Mouse (Mus musculus) heart, postnatal 10 days (tissue): Measurements from ENCODE around the gene Tsen54. TPM values are rescaled to one million over a fixed set of nuclear protein-coding genes. Genes with fewer than 3 reads are reported as not detected.

Experiments used
- DNase-seq, 2 experiments: peaks; one replicate each; pipeline ENCODE4 v3.0.0; 2021
- intact Hi-C: fragments of 180-260 bp; cut with DNase I; formaldehyde crosslinking; loops from one replicate; pipeline ENCODE4 v1.15.1; 2025
- total RNA-seq, 2 experiments: library from RNA; stranded (reverse); gene quantifications; 2 replicates each; pipeline ENCODE4 v1.2.3; 2021

Gene Tsen54
- total RNA-seq, 2 experiments from 2014 or later, result 10.5 to 15.0 TPM

GRCm38 (mm10) chr11:115823774-115824740 is 9.5 kb downstream of the Tsen54 start, which contains the start of gene Llgl2:
Llgl2 (plus strand) TSS chr11:115824049.
- peak; percentile 87 to 89 for DNase-seq
- intact Hi-C loops, result loop anchor here (2.0 kb wide), 1 partner anchor 35 kb away; the partner anchor contains the start of gene Myo15b

GRCm38 (mm10) chr11:115824813-115825212 is 10.3 kb downstream of the Tsen54 start:
- DNase-seq, result no peak
- intact Hi-C loops, result loop anchor here (2.0 kb wide), 1 partner anchor 34 kb away; the partner anchor contains the start of gene Myo15b

DNA sequence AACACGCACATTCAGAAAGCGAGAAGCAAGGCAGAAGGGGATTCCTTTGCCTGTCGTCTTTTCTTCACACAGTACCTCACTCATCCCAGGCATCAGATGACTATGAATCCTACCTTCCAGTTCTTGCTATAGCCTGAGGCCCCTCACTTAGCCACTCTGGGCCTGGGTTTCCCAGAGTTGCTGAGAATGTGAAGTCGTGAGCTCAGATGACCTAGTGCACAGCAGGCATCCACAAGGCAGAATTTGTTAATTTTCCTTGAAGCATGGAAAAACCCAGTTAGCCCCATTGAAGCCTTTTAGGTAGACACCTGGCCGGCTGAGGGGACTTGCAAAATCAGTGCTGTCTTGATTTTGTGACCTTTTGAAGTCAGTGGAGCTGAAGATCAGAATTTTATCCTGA is 12.0 kb downstream of the Tsen54 start:
- intact Hi-C loops, result no loop called here
- no peak for DNase-seq

- intact Hi-C loops, result no loop called here
- no peak for DNase-seq
These were observed 13.1 kb downstream of the Tsen54 start for GRCm38 (mm10) chr11:115827624-115828023.

DNA sequence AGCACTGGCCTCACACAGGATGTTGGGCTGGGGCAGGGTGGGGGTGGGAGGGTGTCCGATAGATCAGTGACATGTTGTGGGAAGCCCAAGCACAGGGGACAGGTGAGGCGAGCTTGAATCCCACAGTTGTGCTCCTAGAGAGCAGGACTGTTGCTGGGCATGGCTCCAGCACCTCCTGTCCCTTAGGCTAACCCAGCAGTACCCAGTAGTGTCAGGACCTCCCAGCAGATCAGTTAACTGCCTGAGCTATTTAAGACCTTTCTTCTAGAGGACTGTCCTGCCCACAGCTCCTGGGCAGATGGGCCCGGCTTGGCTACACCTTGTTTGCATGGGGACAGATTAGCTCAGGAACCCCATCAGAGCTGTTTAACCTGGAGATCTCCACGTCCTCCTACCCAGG is 14.5 kb downstream of the Tsen54 start:
- DNase-seq, result no peak
- intact Hi-C loops, result no loop called here

GRCm38 (mm10) chr11:115830550-115831325 is 16.2 kb downstream of the Tsen54 start:
- intact Hi-C loops, result loop anchor here (10.0 kb wide), 1 partner anchor 346 kb away; no protein-coding TSS in a partner anchor
- DNase-seq, result no peak

GRCm38 (mm10) chr11:115831518-115831917 is 17.0 kb downstream of the Tsen54 start:
- intact Hi-C loops, result loop anchor here (10.0 kb wide), 1 partner anchor 347 kb away; no protein-coding TSS in a partner anchor

GRCm38 (mm10) chr11:115832064-115832463 is 17.5 kb downstream of the Tsen54 start:
- intact Hi-C loops, result loop anchor here (10.0 kb wide), 1 partner anchor 347 kb away; no protein-coding TSS in a partner anchor

More at GRCm38 (mm10) chr11:115831518-115831917, 17.0 kb downstream of the Tsen54 start:
- DNase-seq, result no peak

GRCm38 (mm10) chr11:115832523-115832922 is 18.0 kb downstream of the Tsen54 start:
- peak; percentile 58 to 63 for DNase-seq
- intact Hi-C loops, result loop anchor here (10.0 kb wide), 1 partner anchor 348 kb away; no protein-coding TSS in a partner anchor

More at GRCm38 (mm10) chr11:115832064-115832463, 17.5 kb downstream of the Tsen54 start:
- DNase-seq, result no peak

DNA sequence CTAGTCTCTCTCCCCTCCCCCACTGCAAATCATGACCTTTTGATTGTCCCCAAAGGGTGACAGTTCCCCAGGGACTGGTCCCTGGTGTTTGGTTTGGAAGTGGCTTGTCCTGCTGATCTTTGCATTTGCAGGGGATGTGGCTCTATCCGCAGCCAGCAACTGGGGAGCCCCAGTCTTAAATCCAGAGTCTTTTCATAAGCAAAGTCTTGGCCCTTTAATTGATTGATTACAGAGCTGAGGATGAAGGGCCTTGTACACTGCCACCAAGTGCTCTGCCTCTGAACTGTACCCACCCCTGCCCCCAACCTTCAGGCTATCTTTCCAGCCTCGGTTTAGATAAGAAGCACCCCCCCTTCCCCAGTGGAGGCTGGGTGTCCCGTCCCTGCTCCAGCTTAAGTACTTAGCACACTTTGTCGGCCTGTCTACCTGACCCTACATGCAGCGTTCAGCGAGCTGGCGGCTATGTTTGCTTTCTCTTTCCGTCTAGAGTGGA is 18.5 kb downstream of the Tsen54 start:
- intact Hi-C loops, result loop anchor here (10.0 kb wide), 1 partner anchor 348 kb away; no protein-coding TSS in a partner anchor
- DNase-seq, result peak; percentile 29 to 50

DNA sequence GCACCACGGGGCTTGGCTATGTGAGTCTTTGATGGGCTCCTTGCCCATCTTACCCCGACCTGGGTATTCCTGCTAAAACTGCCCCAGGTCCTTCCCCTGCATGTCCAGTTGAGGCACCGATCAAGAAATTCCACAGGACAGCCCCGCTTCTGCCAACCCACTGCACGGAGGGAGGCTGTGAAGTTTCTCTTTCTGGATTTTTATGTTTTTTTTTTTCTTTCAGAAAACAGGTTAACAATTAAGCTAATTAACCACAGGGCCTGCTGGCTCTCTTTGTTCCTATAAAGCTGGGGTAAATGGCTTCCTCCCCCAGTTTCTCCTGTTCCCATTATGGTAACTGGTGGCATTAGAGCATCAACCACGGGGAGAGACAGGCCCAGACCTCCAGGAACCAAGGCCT is 19.5 kb downstream of the Tsen54 start:
- no peak for DNase-seq

DNA sequence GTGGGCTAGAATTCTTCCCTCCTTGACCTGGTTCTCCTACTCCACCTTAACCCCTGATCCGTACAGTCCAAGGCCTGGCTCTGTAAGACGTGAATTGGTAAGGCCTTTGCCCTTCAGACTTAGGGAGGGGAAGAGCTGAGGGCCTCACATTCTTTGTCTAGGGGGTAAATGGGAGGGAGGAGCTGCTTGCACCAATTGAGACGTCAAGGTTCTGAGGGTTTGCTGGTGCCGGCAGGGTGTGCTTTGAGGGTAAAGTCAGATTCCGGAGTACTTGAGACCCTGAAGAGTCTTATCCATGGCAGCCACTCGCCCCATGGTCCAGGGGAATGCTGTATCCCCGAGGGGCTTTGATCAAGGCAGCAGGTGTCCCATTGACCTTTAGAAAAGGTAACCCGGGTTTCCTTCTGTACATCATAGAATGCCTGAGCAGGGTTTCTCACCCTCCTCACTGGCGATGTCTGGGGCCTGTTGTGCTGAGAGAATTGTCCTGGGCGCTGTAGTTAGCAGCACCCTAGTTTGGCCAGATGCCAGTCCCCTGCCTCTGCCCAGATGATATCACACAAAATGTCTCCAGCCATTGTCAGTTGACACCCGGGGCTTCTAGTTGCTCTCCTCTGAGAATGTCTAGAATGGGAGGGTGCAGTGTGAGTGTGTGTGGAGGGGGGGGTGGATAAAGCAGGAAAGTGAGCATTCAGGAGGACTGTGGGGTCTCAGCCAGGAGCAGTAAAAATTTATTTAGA is 22.3 kb downstream of the Tsen54 start:
- intact Hi-C loops, result loop anchor here (10.0 kb wide), 1 partner anchor 352 kb away; no protein-coding TSS in a partner anchor
- DNase-seq, result peak in 1 of 2 experiments; percentile 36

More for the DNA sequence above, 19.5 kb downstream of the Tsen54 start:
- intact Hi-C loops, result loop anchor here (10.0 kb wide), 1 partner anchor 349 kb away; no protein-coding TSS in a partner anchor

GRCm38 (mm10) chr11:115837606-115838345 is 23.3 kb downstream of the Tsen54 start:
- DNase-seq, result no peak
- intact Hi-C loops, result loop anchor here (10.0 kb wide), 1 partner anchor 353 kb away; no protein-coding TSS in a partner anchor

- peak; percentile 51 to 62 for DNase-seq
These were observed 24.4 kb downstream of the Tsen54 start for GRCm38 (mm10) chr11:115838895-115839311.

DNA sequence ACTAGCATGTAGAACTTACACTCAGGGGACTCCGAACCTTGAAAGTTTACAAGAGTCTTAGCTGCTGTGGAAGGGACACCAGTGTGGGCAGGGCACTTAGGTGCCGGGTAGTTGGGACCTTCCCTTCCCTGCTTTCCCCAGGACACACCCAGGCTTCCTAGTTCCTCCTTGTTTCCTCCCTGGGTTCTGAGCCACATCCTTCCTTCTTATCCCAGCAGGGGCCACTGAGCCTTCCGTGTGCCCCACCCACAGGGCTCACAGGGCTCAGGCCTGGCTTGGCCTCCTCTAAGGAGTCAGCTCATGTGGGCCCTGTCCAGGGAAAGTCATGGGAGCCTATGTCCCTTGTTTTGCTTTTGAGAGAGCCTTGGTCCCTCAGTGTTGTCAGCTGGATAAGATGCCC is 25.2 kb downstream of the Tsen54 start:
- intact Hi-C loops, result loop anchor here (2.0 to 10.0 kb wide), 2 partner anchors 19 to 355 kb away; partner anchors contain the start of gene Myo15b
- peak in 1 of 2 experiments; percentile 20 for DNase-seq

More at GRCm38 (mm10) chr11:115838895-115839311, 24.4 kb downstream of the Tsen54 start:
- intact Hi-C loops, result loop anchor here (10.0 kb wide), 1 partner anchor 354 kb away; no protein-coding TSS in a partner anchor

GRCm38 (mm10) chr11:115841044-115841443 is 26.5 kb downstream of the Tsen54 start:
- DNase-seq, result no peak
- intact Hi-C loops, result loop anchor here (2.0 kb wide), 1 partner anchor 18 kb away; the partner anchor contains the start of gene Myo15b

DNA sequence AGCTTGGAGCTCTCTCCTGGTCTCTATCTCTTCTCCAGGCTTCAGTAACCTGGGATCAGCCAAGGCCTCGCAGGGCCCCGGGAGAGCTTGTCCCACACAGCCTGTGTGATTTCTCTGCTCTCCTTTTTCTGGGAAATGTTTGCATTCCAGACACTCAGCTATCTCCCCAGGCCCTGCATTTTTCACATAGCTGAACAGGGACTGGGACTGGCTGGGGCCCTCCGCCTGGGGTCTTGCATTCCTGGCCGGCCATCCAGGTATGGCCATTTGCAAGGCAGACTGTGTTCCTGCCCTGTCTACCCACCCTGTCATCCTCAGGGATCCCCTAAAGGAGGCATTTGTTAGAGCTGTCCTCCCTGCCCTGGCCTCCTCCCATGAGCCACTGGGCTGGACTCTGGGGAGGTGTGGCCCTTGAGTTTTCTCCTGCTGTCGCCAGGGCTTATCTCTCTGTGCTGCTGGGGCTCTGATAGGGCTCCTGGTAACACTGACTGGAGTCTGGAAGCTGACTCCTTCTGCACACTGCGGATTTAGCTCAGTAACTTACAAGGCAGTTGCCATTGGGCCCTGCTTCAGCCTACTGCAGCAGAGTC is 27.5 kb downstream of the Tsen54 start:
- peak; percentile 77 to 83 for DNase-seq
- intact Hi-C loops, result loop anchor here (2.0 kb wide), 1 partner anchor 17 kb away; the partner anchor contains the start of gene Myo15b
